Mouse (Mus musculus): ENCODE measurements at regions not wholly inside any gene's neighbourhood (a gene's known extent, or its start where the extent isn't known, plus 50 kb on each side); places are given as distances from the start of the nearest gene placed in this dataset.

GRCm38 (mm10) chrX:12855425-12855824 lies 93.6 kb upstream of the Med14 start:
- TF ChIP-seq CHD2 (IDR thresholded peaks at IDR 0.05; ENCODE audit: low read depth, low read length) (no peak), ZC3H11A (IDR thresholded peaks at IDR 0.05; ENCODE audit: borderline replicate concordance, low read depth, low read length) (no peak), ZNF384 (IDR thresholded peaks at IDR 0.05; ENCODE audit: low read depth, low read length) (no peak)

Data from ES-E14 (cell line).